Mouse (Mus musculus): ENCODE measurements around the gene Coa7. TPM values are rescaled to one million over a fixed set of nuclear protein-coding genes. Genes with fewer than 3 reads are reported as not detected.

The Coa7 gene
- polyA plus RNA-seq, 1 experiment from 2014 or later = 30.0 TPM

DNA sequence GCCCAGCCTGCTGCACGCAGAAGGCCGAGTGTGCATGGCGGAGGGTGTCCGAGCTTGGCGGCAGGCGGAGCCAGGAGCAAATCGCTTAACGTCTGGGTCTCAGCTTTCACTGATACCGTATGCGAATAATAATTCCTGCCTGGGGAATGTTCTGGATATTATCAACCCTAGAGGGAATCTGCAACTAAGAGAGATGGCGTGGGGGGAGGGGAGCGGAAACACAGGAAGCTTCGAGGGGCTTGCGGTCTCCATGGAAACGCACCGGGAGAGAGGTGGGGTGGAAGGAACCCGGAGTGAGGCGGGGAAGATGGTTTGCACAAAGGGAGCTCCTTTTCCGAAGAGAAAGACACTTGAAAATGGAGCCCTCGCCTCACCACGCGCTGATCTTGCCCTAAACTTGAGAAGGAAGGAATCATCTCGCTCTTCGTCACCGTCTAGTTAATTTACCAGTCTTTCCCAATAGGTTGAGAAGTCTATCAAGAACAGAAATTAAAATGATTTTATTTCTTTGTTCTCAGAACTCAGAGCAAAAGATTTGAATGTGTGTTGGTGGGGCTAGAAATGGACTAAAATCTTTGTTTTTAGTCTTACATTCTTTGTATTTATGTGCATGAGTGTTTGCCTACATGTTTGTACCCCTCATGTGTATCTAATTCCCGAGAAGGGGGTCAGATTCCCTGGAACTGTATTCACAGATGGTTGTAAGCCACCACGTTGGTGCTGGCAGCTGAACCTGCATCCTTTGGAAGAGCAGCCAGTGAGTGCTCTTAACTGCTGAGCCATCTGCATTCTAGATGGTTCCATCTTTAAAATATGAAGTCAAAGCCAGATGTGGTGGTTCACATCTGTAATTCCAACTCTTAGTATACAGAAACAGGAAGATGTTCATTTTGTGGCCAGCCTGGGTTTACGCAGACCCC lies 32.5 kb downstream of the Coa7 start:
- no peak for ATAC-seq
- in situ Hi-C loops (cut with MboI; ENCODE audit: low pct_unique_long_range_greater_than_20kb) = no loop called here
- H3K27me3 ChIP-seq = no peaks in the 10 kb centered on the region
- no peak for TF ChIP-seq CTCF (IDR thresholded peaks at IDR 0.05)
- CTCF ChIA-PET = interaction anchor here (1.5 kb wide), 1 partner anchor 8 kb away, joined by 3 read pairs; no protein-coding TSS in a partner anchor
- POLR2A ChIA-PET = no interaction called here
- no peak for DNase-seq (ENCODE audit: low read depth, low spot score)

DNA sequence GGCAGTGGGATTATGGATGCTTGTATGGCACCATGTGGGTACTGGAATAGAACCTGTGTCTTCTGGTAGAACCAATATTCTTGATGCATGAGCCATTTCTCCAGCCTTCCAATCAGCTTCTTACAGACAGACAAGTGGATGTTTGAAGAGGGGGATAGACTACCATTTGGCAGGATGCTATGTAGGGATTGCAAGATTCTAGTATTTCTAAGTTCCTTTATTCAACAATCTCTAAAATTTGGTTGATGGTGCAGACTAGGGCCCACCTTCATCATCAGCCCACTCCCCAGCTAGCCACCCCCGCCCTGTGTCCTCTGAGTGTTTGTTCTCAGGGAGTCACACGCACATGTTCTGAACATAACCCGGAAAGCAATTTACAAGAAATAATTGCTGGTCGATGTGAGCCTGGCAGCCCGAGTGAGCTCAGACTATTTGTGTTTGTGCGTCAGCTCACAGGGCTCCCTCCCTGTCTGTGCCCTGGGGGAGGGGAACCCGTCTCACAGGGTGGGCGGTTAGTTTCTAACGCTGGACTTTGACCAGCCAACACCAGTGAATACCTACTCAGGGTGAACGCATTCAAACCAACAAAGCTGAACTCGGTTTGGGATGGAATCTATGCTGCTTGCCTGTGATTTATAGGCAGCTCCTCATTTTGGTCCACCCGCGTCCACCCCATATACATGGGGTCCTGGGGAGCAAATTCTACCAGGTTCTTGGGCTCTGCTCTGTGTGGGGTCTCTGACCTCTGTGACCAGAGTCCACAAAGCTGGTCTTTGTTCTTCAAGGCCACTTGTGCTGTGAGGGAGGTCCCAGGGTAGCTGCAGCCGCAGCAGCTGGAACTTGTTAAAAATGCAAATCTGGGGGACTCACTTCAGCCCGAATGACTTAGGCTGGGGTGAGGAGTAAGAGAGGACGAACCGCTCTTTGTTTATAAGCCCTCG lies 34.7 kb downstream of the Coa7 start:
- no peak for TF ChIP-seq CTCF (IDR thresholded peaks at IDR 0.05)
- ChIA-PET CTCF (interaction anchor here (1.1 kb wide), 2 partner anchors 10 to 456 kb away, joined by 3 read pairs; no protein-coding TSS in a partner anchor), POLR2A (interaction anchor here (0.5 to 1.3 kb wide), 2 partner anchors 14 to 122 kb away, joined by 3 to 4 read pairs; no protein-coding TSS in a partner anchor)
- H3K27me3 ChIP-seq = no peaks in the 10 kb centered on the region
- DNase-seq (ENCODE audit: low read depth, low spot score) = no peak
- no peak for ATAC-seq
- in situ Hi-C loops (cut with MboI; ENCODE audit: low pct_unique_long_range_greater_than_20kb) = no loop called here

DNA sequence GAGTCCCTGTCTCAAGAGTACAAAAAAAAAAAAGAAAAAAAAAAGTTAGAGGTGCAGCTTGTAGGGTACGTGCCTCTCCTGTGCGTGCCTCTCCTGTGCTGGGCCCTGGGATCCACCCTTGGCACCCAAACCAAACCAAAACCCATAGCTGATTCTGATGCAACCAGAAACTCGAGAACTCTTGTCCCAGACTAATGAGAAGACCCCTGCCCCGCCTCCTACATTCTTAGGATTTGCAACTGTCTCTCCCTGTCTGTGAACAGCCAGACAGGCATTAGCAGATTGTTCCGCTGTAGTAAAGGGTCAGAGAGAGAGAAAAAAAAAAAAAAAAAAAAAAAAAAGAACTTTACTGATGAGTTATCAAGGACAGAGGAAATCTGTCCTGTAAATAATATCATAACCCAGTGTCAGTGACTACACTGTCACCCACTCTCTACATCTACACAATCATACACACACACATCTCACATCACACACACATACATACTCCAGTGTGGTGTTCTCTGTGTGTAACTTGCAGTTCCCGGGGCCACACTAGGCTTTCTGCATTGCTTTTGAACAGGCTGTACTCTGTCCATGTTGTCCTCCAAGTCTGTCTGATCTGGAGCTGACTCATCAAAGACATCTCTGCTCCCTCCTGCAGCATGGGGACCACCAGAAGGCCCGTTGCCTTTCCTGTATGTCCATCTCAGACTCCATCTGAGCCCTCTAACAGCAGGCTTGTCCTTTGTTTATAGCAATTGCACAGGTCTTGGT lies 35.6 kb downstream of the Coa7 start:
- POLR2A ChIA-PET = no interaction called here
- in situ Hi-C loops (cut with MboI; ENCODE audit: low pct_unique_long_range_greater_than_20kb) = no loop called here
- CTCF ChIA-PET = interaction anchor here (1.1 kb wide), 1 partner anchor 9 kb away, joined by 3 read pairs; no protein-coding TSS in a partner anchor
- ATAC-seq = no peak
- no peaks in the 10 kb centered on the region for H3K27me3 ChIP-seq
- TF ChIP-seq CTCF (IDR thresholded peaks at IDR 0.05) = no peak
- DNase-seq (ENCODE audit: low read depth, low spot score) = no peak

GRCm38 (mm10) chr4:108364111-108364476 lies 36.2 kb downstream of the Coa7 start:
- no peak for TF ChIP-seq CTCF (IDR thresholded peaks at IDR 0.05)
- in situ Hi-C loops (cut with MboI; ENCODE audit: low pct_unique_long_range_greater_than_20kb) = no loop called here
- CTCF ChIA-PET = no interaction called here
- ATAC-seq (no peak), DNase-seq (ENCODE audit: low read depth, low spot score) (no peak)
- POLR2A ChIA-PET = no interaction called here
- H3K27me3 ChIP-seq = no peaks in the 10 kb centered on the region

DNA sequence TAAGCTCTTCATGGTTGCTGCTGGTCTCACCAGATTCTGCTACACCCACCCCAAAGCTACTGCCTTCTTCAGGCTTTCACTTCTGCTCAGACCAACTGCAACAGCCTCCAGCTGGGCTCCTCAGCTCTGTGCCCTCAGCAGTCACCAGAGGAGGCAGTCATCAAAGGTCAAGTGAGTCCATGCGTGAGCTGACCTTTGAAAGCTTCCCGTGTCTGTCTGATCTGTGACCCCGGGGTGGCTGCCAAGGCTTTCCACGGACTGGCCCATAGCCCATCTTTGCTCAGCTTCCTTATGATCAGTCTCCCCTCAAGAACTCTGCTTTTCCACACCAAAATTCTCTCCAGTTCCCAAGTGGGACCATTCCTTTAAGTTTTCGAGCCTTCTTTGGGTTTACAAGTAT lies 41.3 kb downstream of the Coa7 start:
- ChIA-PET CTCF (interaction anchor here (1.3 kb wide), 1 partner anchor 10 kb away, joined by 3 read pairs; no protein-coding TSS in a partner anchor), POLR2A (interaction anchor here (0.6 to 1.3 kb wide), 3 partner anchors 10 to 1433 kb away, joined by 3 to 5 read pairs (median 4); no protein-coding TSS in a partner anchor)
- ATAC-seq (no peak), DNase-seq (ENCODE audit: low read depth, low spot score) (no peak)
- TF ChIP-seq CTCF (IDR thresholded peaks at IDR 0.05) = no peak
- no peaks in the 10 kb centered on the region for H3K27me3 ChIP-seq
- in situ Hi-C loops (cut with MboI; ENCODE audit: low pct_unique_long_range_greater_than_20kb) = no loop called here

- no peaks in the 10 kb centered on the region for H3K27me3 ChIP-seq
- DNase-seq (ENCODE audit: low read depth, low spot score) (no peak), ATAC-seq (no peak)
- no peak for TF ChIP-seq CTCF (IDR thresholded peaks at IDR 0.05)
- in situ Hi-C loops (cut with MboI; ENCODE audit: low pct_unique_long_range_greater_than_20kb) = no loop called here
- ChIA-PET POLR2A (no interaction called here), CTCF (no interaction called here)
Observed at GRCm38 (mm10) chr4:108370409-108370808, 42.5 kb downstream of the Coa7 start.

- H3K27me3 ChIP-seq = no peaks in the 10 kb centered on the region
- DNase-seq (ENCODE audit: low read depth, low spot score) (no peak), ATAC-seq (no peak)
- in situ Hi-C loops (cut with MboI; ENCODE audit: low pct_unique_long_range_greater_than_20kb) = no loop called here
- TF ChIP-seq CTCF (IDR thresholded peaks at IDR 0.05) = no peak
- ChIA-PET POLR2A (interaction anchor here (0.5 to 0.8 kb wide), 2 partner anchors 14 to 255 kb away, joined by 3 to 6 read pairs; no protein-coding TSS in a partner anchor), CTCF (no interaction called here)
Observed at GRCm38 (mm10) chr4:108371421-108371820, 43.5 kb downstream of the Coa7 start.

DNA sequence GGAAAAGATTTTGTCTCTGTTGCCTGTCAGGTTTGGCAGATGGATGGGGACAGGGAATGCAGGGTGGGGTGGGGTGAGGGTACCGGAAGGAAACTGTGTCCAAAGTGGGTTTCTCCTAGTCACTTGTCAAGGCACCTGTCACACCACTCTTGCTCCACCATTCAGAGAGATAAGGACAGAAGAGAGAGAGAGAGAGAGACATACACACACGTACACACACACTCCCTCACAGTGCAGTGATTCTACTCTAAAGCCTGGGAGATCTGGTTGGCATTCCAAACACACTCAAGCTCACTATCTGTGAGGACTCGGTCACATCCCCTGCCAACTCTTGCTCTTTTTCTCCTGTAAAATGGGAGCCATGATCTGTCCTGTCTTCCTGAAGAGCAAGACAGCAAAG lies 44.2 kb downstream of the Coa7 start:
- no peaks in the 10 kb centered on the region for H3K27me3 ChIP-seq
- ChIA-PET POLR2A (interaction anchor here (0.8 kb wide), 1 partner anchor 15 kb away, joined by 3 read pairs; no protein-coding TSS in a partner anchor), CTCF (no interaction called here)
- ATAC-seq (no peak), DNase-seq (ENCODE audit: low read depth, low spot score) (no peak)
- TF ChIP-seq CTCF (IDR thresholded peaks at IDR 0.05) = no peak
- in situ Hi-C loops (cut with MboI; ENCODE audit: low pct_unique_long_range_greater_than_20kb) = no loop called here

DNA sequence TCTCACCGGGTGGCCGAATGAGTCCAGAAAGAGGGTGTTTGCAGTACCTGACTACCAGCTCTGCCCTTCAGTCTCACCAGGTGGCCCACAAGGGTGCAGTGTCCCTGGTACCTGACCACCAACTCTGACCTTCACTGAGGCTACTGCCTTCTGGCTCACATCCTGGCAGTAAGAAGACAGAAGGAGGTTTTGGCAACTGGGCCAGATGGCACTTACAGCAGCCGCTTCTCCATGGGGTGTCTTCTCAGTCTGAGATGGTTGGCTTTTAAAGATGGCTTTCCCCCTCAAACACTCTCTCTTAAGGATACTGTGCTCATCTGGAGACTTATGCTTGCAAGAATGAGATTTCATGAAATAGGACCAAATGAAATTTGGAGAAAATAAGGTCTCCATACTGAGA lies 51.5 kb downstream of the Coa7 start:
- POLR2A ChIA-PET = interaction anchor here (1.2 kb wide), 1 partner anchor 10 kb away, joined by 5 read pairs; no protein-coding TSS in a partner anchor
- CTCF ChIA-PET = no interaction called here
- no peaks in the 10 kb centered on the region for H3K27me3 ChIP-seq
- no peak for DNase-seq (ENCODE audit: low read depth, low spot score)
- in situ Hi-C loops (cut with MboI; ENCODE audit: low pct_unique_long_range_greater_than_20kb) = no loop called here
- TF ChIP-seq CTCF (IDR thresholded peaks at IDR 0.05) = no peak
- no peak for ATAC-seq

- DNase-seq (ENCODE audit: low read depth, low spot score) (no peak), ATAC-seq (no peak)
- in situ Hi-C loops (cut with MboI; ENCODE audit: low pct_unique_long_range_greater_than_20kb) = no loop called here
- H3K27me3 ChIP-seq = no peaks in the 10 kb centered on the region
- CTCF ChIA-PET = no interaction called here
- TF ChIP-seq CTCF (IDR thresholded peaks at IDR 0.05) = no peak
- POLR2A ChIA-PET = interaction anchor here (1.2 kb wide), 1 partner anchor 11 kb away, joined by 5 read pairs; no protein-coding TSS in a partner anchor
Observed at GRCm38 (mm10) chr4:108380146-108380545, 52.2 kb downstream of the Coa7 start.

Data from Patski (cell line).